Mouse (Mus musculus) MEL (cell line): ENCODE measurements at regions not wholly inside any gene's neighbourhood (a gene's known extent, or its start where the extent isn't known, plus 50 kb on each side); places are given as distances from the start of the nearest gene placed in this dataset.

ENCODE experiments used
- DNase-seq: peaks from one replicate; pipeline ENCODE4 v3.0.0; 2011; ENCODE audit warnings: low read depth, low spot score
- H3K27ac ChIP-seq: 2 replicates; pipeline ENCODE4 v1.5.1; 2012; ENCODE audit warnings: low read depth, mild to moderate bottlenecking, control low read depth, low read length, moderate library complexity; ENCODE audit not compliant: control insufficient read depth
- H3K27me3 ChIP-seq, 2 experiments: fragments of 150-350 bp in 1 of 2; sonication (generic) in 1 of 2; 2 replicates each; pipeline ENCODE4 v1.6.1; 2012; ENCODE audit warnings: low read length in 2 of 2, mild to moderate bottlenecking in 2 of 2, improper control_type of control experiment in 1 of 2, moderate library complexity in 1 of 2; ENCODE audit not compliant: insufficient read depth in 2 of 2, control insufficient read depth in 1 of 2
- H3K36me3 ChIP-seq, 2 experiments: 2 replicates each; pipeline ENCODE4 v1.6.1; 2012 to 2014; ENCODE audit warnings: low read length in 2 of 2, improper control_type of control experiment in 1 of 2, inconsistent platforms in 1 of 2, mild to moderate bottlenecking in 1 of 2; ENCODE audit not compliant: insufficient read depth in 2 of 2, control insufficient read depth in 1 of 2
- H3K4me1 ChIP-seq, 2 experiments: fragments of 150-350 bp in 1 of 2; sonication (generic) in 1 of 2; 2 replicates each; pipeline ENCODE4 v1.6.1; 2012; ENCODE audit warnings: low read length in 2 of 2, improper control_type of control experiment in 1 of 2, mild to moderate bottlenecking in 1 of 2; ENCODE audit not compliant: insufficient read depth in 2 of 2, control insufficient read depth in 1 of 2
- H3K4me3 ChIP-seq, 2 experiments: fragments of 150-350 bp in 1 of 2; sonication (generic) in 1 of 2; 2 replicates each; pipeline ENCODE4 v1.5.1; 2012; ENCODE audit warnings: low read depth in 2 of 2, low read length in 2 of 2, mild to moderate bottlenecking in 2 of 2, moderate library complexity in 2 of 2, control low read depth in 1 of 2, improper control_type of control experiment in 1 of 2; ENCODE audit not compliant: control insufficient read depth in 1 of 2, insufficient read depth in 1 of 2
- H3K79me2 ChIP-seq: 2 replicates; pipeline ENCODE4 v1.6.1; 2012; ENCODE audit warnings: mild to moderate bottlenecking, low read length, moderate library complexity; ENCODE audit not compliant: control insufficient read depth, poor library complexity, insufficient read depth
- H3K9ac ChIP-seq: 2 replicates; pipeline ENCODE4 v1.6.1; 2012; ENCODE audit warnings: low read depth, mild to moderate bottlenecking, control low read depth, low read length, moderate library complexity; ENCODE audit not compliant: control insufficient read depth, poor library complexity, severe bottlenecking
- H3K9me3 ChIP-seq: fragments of 150-350 bp; sonication (generic); replicated peaks from 2 replicates; pipeline ENCODE4 v1.6.1; 2012; ENCODE audit warnings: mild to moderate bottlenecking, low read length, improper control_type of control experiment, moderate library complexity; ENCODE audit not compliant: insufficient read depth
- BHLHE40 ChIP-seq: IDR thresholded peaks from 2 replicates; pipeline ENCODE4 v1.6.1; 2012; ENCODE audit warnings: low read depth, mild to moderate bottlenecking, inconsistent platforms, low read length, improper control_type of control experiment, borderline replicate concordance
- CHD2 ChIP-seq: IDR thresholded peaks from 2 replicates; pipeline ENCODE4 v1.6.1; 2011; ENCODE audit warnings: low read length, improper control_type of control experiment
- E2F4 ChIP-seq: IDR thresholded peaks from 2 replicates; pipeline ENCODE4 v1.6.1; 2011; ENCODE audit warnings: low read depth, low read length, improper control_type of control experiment, borderline replicate concordance
- ETS1 ChIP-seq: IDR thresholded peaks from 2 replicates; pipeline ENCODE4 v1.6.1; 2012; ENCODE audit warnings: low read depth, mild to moderate bottlenecking, inconsistent platforms, low read length, improper control_type of control experiment, moderate library complexity
- GATA1 ChIP-seq: IDR thresholded peaks from 2 replicates; pipeline ENCODE4 v1.6.1; 2011; ENCODE audit warnings: low read depth, low read length, improper control_type of control experiment
- JUND ChIP-seq: IDR thresholded peaks from 2 replicates; pipeline ENCODE4 v1.6.1; 2011; ENCODE audit warnings: low read depth, mild to moderate bottlenecking, improper control_type of control experiment, low read length
- MAFK ChIP-seq: IDR thresholded peaks from 2 replicates; pipeline ENCODE4 v1.6.1; 2011; ENCODE audit warnings: low read depth, mild to moderate bottlenecking, low read length, improper control_type of control experiment, borderline replicate concordance
- MYC ChIP-seq: IDR thresholded peaks from 2 replicates; pipeline ENCODE4 v1.6.1; 2011; ENCODE audit warnings: low read depth, mild to moderate bottlenecking, low read length, improper control_type of control experiment, moderate library complexity
- NELFE ChIP-seq: IDR thresholded peaks from 2 replicates; pipeline ENCODE4 v1.6.1; 2011; ENCODE audit warnings: low read depth, low read length, improper control_type of control experiment
- NRF1 ChIP-seq: IDR thresholded peaks from 2 replicates; pipeline ENCODE4 v1.6.1; 2014; ENCODE audit warnings: low read depth, mild to moderate bottlenecking, inconsistent platforms, low read length, improper control_type of control experiment, moderate library complexity; ENCODE audit not compliant: poor library complexity, insufficient read depth, severe bottlenecking
- POLR2AphosphoS2 ChIP-seq: IDR thresholded peaks from 2 replicates; pipeline ENCODE4 v1.6.1; 2011; ENCODE audit warnings: low read length, improper control_type of control experiment
- POLR2AphosphoS5 ChIP-seq: IDR thresholded peaks from 2 replicates; pipeline ENCODE4 v1.6.1; 2012; ENCODE audit warnings: low read depth, borderline replicate concordance, mild to moderate bottlenecking, inconsistent platforms, low read length, moderate library complexity, mixed read lengths
- SIN3A ChIP-seq: IDR thresholded peaks from 2 replicates; pipeline ENCODE4 v1.6.1; 2012; ENCODE audit warnings: low read length, improper control_type of control experiment, inconsistent platforms
- SMC3 ChIP-seq: IDR thresholded peaks from 2 replicates; pipeline ENCODE4 v1.6.1; 2011; ENCODE audit warnings: low read depth, low read length, improper control_type of control experiment
- TBP ChIP-seq: IDR thresholded peaks from 2 replicates; pipeline ENCODE4 v1.8.0; 2011; ENCODE audit warnings: low read depth, low read length, improper control_type of control experiment
- UBTF ChIP-seq: IDR thresholded peaks from 2 replicates; pipeline ENCODE4 v1.6.1; 2012; ENCODE audit warnings: low read depth, mild to moderate bottlenecking, inconsistent platforms, low read length, improper control_type of control experiment, moderate library complexity, borderline replicate concordance; ENCODE audit not compliant: insufficient read depth
- USF1 ChIP-seq: IDR thresholded peaks from 2 replicates; pipeline ENCODE4 v1.6.1; 2014; ENCODE audit warnings: low read depth, mild to moderate bottlenecking, inconsistent platforms, low read length, improper control_type of control experiment, moderate library complexity
- ZMIZ1 ChIP-seq: IDR thresholded peaks from 2 replicates; pipeline ENCODE4 v1.6.1; 2012; ENCODE audit warnings: low read depth, mild to moderate bottlenecking, inconsistent platforms, low read length, improper control_type of control experiment, moderate library complexity

GRCm38 (mm10) chr15:36338766-36339165, 668.8 kb downstream of the Zfp706 start:
- H3K27ac ChIP-seq: no peak overlapping the region
- H3K36me3 ChIP-seq: no peaks in the 10 kb centered on the region
- H3K4me3 ChIP-seq: no peak overlapping the region
- H3K27me3 ChIP-seq: peaks cover 0 to 10% of the 10 kb centered on the region in 2 experiments; a peak in 2 of 4 replicates
- peak; percentile 18 for DNase-seq
- no peaks in the 10 kb centered on the region for H3K79me2 ChIP-seq
- no peaks in the 10 kb centered on the region for H3K9me3 ChIP-seq
- H3K4me1 ChIP-seq: no peaks in the 10 kb centered on the region
- no peak for TF ChIP-seq SIN3A
- peak; percentile 23; the same call in 1 of the 2 replicates for TF ChIP-seq GATA1
- TF ChIP-seq ETS1: 0 out of 2 replicates have a peak, but pooled peaks have one; percentile 39
- H3K9ac ChIP-seq: no peak overlapping the region

- TF ChIP-seq UBTF (no peak), ZMIZ1 (no peak), ETS1 (no peak), BHLHE40 (no peak), MAFK (no peak), TBP (no peak), MYC (no peak), NELFE (no peak), CHD2 (no peak), JUND (no peak), NRF1 (no peak), POLR2AphosphoS5 (no peak), POLR2AphosphoS2 (no peak), E2F4 (no peak)
- H3K27ac ChIP-seq: no peak overlapping the region
- no peak overlapping the region for H3K4me3 ChIP-seq
- H3K9me3 ChIP-seq: no peaks in the 10 kb centered on the region
- H3K79me2 ChIP-seq: no peaks in the 10 kb centered on the region
- H3K4me1 ChIP-seq: no peaks in the 10 kb centered on the region
- peaks cover 2 to 14% of the 10 kb centered on the region in 2 experiments; a peak in 2 of 4 replicates for H3K27me3 ChIP-seq
- no peaks in the 10 kb centered on the region for H3K36me3 ChIP-seq
- no peak overlapping the region for H3K9ac ChIP-seq
- no peak for DNase-seq
Measured at GRCm38 (mm10) chr15:36336857-36337256, 670.7 kb downstream of the Zfp706 start.

GRCm38 (mm10) chr15:36335116-36335515, 672.5 kb downstream of the Zfp706 start:
- peaks cover 5 to 16% of the 10 kb centered on the region in 2 experiments for H3K27me3 ChIP-seq
- no peak overlapping the region for H3K27ac ChIP-seq
- H3K9ac ChIP-seq: no peak overlapping the region

More at GRCm38 (mm10) chr15:36335116-36335515, 672.5 kb downstream of the Zfp706 start:
- H3K79me2 ChIP-seq: no peaks in the 10 kb centered on the region
- H3K9me3 ChIP-seq: no peaks in the 10 kb centered on the region
- H3K4me3 ChIP-seq: no peak overlapping the region
- no peak for DNase-seq
- TF ChIP-seq USF1 (no peak), SMC3 (no peak)
- no peaks in the 10 kb centered on the region for H3K36me3 ChIP-seq
- H3K4me1 ChIP-seq: no peaks in the 10 kb centered on the region
